Mouse (Mus musculus) right cerebral cortex, postnatal 36 days (tissue): ENCODE measurements around the gene St13.
A peak's percentile ranks its signal among the peaks of the same experiment; 100 is the strongest.

ENCODE experiments used
- DNase-seq, 2 experiments: peaks; one replicate each; pipeline ENCODE4 v3.0.0; 2022; ENCODE audit warnings: low spot score in 2 of 2, mixed read lengths in 1 of 2

Gene St13

GRCm38 (mm10) chr15:81365246-81365645 is 34.6 kb downstream of the St13 start:
- no peak for DNase-seq

DNA sequence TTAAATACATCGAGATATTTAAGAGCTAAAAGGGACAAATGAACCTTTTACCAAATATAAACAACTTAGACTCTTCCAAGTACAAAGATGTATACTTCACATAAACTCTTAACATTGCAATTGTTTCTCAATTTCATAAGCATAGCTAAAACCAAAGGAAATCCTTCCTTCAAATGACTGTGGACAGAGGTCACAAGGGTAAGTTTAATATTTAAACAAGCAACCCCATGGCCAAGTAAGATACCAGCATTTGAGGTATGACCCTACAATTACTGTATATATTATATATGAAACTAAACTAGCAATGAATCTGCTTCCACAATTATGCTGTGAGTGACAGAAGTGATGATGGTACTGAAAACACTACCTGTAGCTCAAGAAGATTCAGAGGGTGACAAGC is 35.6 kb downstream of the St13 start:
- DNase-seq = no peak

GRCm38 (mm10) chr15:81362501-81362900 is 37.4 kb downstream of the St13 start:
- no peak for DNase-seq

DNA sequence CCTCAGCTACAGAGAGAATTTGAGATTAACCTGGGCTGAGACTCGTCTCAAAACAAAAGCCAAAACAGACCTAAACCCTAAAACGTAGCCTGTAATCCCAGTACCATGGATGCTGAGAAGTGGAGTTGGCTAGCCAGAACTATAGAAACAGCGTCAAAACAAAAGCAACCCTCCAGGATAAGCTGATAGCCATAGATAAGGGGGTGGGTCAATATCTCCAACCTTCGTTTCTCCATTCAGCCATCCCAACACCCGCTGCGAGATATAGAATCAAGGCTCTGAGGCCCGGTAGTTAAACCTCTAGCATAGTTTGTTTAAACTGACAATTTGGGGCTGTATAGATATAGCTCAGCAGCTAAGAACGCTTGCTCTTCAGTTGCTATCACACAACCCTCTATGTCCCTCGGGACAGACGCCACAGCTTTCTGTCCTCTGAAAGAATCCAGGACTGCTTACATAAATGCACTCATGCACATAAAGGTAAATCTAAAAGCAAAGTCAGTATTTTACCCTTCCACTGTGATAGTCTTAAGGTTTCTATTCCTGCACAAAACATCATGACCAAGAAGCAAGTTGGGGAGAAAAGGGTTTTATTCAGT is 38.4 kb downstream of the St13 start:
- no peak for DNase-seq

DNA sequence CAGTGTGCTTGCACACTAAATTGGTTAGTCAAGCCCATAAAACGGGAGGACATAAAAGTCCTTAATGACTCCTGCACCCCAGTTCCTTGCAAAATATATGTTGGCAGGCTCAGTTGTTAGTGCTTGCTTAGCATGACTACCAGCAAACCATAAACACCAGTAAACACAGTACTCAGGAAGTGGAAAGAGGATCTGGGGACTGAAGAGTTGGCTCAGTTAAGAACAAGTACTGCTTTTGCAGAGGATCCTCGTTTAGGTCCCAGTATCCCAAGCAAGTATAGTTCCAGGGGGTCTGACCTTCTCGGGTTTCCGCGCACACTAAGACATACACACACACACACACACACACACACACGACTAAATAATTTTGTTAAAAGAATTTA is 38.9 kb downstream of the St13 start:
- no peak for DNase-seq

- DNase-seq = peak; percentile 86 to 89
Observed at GRCm38 (mm10) chr15:81360345-81361021, 39.4 kb downstream of the St13 start, which contains the start of gene Slc25a17. Gene Slc25a17 (minus strand): TSS chr15:81360812.

GRCm38 (mm10) chr15:81359421-81359820 is 40.5 kb downstream of the St13 start:
- DNase-seq = no peak

DNA sequence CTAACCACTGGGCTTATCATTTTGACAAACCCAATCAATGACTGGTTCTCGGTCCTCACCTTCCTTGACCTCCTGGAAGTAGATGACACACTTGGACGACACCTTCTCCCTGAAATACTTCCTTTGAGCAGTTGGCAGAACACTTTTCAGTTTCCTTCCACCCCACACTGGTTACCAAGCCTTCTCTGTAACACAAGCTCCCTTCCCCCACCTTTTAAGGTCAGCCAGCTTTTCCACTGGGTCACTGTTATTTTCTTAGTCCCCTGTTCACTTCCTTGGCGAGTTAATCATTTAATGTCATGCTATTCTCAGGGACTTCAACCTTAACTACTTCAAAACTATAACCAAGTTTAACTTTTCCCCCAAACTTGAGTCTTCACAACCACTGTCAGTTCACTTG is 40.9 kb downstream of the St13 start:
- no peak for DNase-seq

DNA sequence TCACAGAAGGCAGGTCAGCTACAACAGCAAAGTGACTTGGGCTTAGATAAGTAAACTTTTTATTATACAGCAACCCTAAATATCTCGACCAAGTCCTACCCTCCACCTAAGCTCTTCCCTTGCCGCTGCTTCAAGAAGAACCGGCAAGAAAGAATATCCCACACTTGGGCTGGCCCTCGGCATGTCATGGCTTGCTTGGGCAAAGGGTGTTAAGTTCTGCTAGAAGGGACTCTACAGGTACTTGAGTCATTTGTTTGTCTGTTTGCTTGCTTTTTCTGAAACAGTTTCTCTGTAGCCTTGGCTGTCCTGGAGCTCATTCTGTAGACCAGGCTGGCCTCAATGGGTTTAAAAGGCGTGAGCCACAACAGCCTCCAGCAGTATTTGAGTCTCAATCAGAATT is 42.9 kb downstream of the St13 start:
- no peak for DNase-seq

DNA sequence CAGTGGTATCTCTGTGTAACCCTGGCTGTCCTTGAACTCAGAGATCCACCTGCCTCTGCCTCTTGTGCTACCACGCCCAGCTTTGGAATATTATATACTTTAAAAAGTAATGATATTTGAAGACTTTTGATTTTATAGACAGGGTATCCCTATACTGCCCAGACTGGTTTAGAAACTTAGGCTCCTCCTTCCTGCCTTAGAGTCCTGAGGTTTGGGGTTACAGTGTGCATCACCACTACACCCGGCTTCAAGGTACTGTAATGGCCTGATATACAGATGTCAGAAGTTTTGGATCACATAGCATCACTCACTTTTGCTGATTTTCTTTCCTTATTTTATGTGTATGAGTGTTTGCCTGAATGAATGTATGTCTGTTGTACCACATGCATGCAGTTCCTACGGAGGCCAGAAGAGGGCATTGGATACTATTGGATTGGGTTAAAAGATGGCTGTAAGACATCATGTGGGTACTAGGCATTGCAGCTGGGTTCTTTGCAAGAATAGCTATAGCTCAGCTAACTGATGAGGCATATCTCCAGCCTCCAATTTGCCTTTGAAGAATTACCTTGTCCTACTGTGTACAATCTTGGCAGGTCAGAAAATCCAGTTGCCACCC is 44.6 kb downstream of the St13 start:
- DNase-seq = no peak

- DNase-seq = no peak
Observed at GRCm38 (mm10) chr15:81352638-81353037, 47.2 kb downstream of the St13 start.

GRCm38 (mm10) chr15:81350401-81350800 is 49.5 kb downstream of the St13 start:
- DNase-seq = no peak

DNA sequence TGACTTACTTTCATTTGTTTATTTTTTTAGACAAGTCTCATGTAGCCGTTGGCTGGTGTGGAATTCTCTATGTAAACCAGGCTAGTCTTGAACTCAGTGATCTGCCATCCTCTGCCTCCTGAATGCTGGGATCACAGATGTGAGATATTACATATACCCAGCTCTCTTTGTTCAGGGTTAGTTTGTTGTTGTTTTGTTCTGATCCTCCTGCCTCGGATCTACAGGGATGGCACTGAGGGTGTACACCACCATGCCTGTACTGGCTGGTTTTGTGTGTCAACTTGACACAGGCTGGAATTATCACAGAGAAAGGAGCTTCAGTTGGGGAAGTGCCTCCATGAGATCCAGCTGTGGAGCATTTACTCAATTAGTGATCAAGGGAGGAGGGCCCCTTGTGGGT is 51.5 kb downstream of the St13 start:
- DNase-seq = no peak

- peak; percentile 37 to 57 for DNase-seq
Observed at GRCm38 (mm10) chr15:81347466-81347865, 52.4 kb downstream of the St13 start.

- peak in 1 of 2 experiments; percentile 45 for DNase-seq
Observed at GRCm38 (mm10) chr15:81341426-81341825, 58.5 kb downstream of the St13 start.

- no peak for DNase-seq
Observed at GRCm38 (mm10) chr15:81339158-81339557, 60.7 kb downstream of the St13 start.

GRCm38 (mm10) chr15:81336466-81336865 is 63.4 kb downstream of the St13 start:
- DNase-seq = no peak

GRCm38 (mm10) chr15:81332517-81332916 is 67.4 kb downstream of the St13 start:
- no peak for DNase-seq

DNA sequence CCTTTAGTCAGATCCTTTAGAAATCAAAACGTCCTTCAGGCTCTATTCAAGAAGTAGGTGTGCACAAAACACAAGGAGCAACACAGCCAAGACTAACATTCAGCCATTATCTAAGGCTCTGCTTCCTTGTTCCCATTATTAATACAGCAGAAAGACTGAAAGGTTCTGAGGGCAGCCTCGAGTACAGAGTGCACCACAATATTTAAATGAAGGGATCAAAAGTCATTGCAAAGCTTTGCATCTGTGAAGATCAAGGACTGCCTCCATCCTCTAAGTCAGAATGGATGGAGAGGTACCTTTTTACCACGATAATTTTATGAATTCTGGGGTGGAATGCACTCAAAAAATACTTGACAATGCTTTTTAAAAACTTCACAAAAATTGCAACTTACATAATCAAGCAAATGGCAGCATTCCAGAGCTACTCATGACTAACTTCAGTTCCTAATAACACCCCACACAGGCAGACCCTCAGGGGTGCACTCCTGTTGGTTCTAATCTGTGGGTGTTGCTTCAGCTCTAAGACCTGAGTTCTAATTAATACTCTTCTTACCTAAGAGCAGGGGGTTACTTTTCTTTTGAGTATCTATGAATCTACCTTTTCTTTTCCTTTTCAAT is 69.0 kb downstream of the St13 start:
- DNase-seq = no peak

DNA sequence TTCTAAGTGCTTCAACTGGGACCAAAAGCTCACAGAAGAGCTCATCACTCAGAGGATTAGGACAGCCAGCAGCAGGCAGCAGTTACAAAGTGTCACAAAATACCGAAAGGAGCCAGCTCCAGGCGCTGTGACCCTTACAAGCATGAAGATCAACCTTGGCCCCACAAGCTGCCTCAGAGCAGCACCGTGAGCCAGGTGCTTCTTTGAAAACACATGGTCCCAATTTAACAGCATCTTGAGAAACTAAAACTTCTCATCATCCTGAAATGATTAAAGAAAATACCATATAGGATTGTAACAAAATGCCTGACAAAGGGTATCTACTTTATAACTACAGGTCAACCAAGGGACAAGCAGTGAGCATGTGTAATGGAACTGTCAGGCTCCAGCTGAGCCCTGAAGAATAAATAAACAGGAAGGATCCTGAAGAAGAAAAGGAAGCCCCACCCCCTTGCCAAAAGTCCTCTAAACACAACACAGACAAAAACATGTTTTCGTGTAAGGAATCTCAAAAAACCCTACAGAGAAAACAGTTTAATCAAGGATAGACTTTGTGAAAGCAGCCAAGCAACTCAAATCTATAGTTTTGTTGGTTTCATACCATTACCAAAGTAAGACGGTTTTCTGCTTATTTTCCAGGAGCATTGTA is 70.0 kb downstream of the St13 start:
- DNase-seq = no peak

GRCm38 (mm10) chr15:81327501-81327900 is 72.4 kb downstream of the St13 start:
- DNase-seq = no peak

DNA sequence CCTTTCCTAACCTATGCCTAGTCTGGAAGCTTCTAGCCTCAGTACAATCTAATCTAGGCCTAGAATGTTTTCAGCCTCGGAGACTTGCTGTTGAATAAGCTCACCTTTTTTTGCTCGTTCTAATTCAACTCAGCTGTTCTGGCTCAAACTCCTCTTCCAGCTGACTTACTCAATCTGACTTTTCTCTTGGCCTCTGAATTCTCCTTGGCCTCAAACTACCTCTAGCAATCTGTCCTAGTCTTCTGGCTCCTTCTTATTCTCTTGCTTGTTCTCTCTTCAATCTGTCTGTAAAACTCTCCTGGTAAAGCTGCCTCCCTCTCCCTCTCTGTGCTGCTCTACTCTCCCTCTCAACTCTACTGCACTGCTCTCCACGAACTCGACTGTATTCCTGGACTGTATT is 74.9 kb downstream of the St13 start:
- DNase-seq = no peak
